Mouse (Mus musculus): ENCODE measurements at regions not wholly inside any gene's neighbourhood (a gene's known extent, or its start where the extent isn't known, plus 50 kb on each side); places are given as distances from the start of the nearest gene placed in this dataset.

DNA sequence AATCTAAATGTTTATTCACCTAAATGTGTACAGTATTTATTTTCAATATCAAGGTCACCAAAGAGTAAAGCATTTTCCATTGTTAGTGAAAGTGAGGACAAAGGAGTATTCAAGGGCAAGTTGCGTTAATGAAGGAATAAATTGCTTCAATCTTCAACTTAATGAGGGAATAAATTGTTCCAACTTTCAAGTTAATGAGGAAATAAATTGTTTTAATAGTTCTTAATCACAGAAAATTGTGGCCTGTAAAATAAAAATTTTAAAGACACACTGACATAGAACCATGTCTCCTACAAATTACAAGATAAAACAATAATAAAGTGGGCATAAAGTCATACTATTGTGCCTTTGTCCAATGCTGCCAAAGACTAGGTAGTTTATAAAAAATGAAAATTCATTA, 375.4 kb upstream of the Adamts5 start:
- TF ChIP-seq POLR2A (IDR thresholded peaks at IDR 0.05; ENCODE audit: borderline replicate concordance, insufficient read depth, low read length) (no peak), CTCF (IDR thresholded peaks at IDR 0.05; ENCODE audit: borderline replicate concordance, insufficient read depth, low read depth, low read length) (no peak)
